Mouse (Mus musculus) c-Kit-negative CD71-positive TER-119-positive erythroid progenitor cells, embryonic 14.5 days (primary cell): ENCODE measurements around the gene Ttc33.

ENCODE experiments used
- DNase-seq: peaks from one replicate; pipeline ENCODE4 v3.0.0-alpha.2; 2013; ENCODE audit warnings: low read depth, low spot score

Ttc33 gene

DNA sequence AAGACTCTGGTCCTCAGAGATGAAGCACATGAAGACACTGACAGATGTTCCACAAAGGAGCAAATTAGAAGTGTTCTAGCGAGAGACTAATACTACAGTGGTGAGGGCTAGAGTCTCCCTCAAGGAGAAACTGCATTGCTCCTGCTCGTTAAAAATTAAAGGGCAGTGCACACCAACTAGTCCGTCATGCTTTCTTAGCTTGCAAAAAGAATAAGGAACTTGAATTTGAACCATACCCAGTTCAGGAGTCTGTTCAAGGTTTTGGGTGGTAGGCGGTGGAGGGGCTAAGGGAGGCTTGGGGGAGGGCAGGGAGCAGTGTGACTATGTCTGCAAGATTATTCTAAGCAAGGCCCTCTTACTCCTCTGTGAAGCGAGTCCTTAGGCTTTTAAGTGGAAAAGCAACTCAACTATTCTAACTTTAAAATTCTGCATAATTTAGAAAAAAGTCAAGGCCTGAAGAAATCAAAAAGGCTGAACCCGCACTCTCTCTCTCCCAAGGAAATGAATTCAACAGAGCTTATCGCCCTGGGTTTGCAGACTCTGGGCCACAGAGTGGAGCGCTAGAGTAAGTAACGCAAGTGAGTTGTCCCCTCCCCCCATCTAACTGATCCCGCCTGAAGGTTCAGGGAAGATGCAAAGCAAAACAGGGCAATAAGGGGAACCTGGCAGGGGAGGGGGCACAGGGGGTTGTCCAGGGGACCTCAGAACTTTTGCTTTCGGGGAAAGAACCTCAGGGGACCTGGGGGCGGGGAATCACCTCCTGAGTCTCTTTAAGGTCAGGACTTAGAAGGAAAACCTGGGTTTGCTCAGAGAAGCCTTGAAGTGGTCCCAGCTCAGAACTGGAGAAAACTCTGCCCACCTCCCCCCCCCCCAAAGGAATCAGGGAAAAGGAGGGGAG is 56.2 kb downstream of the Ttc33 start:
- DNase-seq: no peak

DNA sequence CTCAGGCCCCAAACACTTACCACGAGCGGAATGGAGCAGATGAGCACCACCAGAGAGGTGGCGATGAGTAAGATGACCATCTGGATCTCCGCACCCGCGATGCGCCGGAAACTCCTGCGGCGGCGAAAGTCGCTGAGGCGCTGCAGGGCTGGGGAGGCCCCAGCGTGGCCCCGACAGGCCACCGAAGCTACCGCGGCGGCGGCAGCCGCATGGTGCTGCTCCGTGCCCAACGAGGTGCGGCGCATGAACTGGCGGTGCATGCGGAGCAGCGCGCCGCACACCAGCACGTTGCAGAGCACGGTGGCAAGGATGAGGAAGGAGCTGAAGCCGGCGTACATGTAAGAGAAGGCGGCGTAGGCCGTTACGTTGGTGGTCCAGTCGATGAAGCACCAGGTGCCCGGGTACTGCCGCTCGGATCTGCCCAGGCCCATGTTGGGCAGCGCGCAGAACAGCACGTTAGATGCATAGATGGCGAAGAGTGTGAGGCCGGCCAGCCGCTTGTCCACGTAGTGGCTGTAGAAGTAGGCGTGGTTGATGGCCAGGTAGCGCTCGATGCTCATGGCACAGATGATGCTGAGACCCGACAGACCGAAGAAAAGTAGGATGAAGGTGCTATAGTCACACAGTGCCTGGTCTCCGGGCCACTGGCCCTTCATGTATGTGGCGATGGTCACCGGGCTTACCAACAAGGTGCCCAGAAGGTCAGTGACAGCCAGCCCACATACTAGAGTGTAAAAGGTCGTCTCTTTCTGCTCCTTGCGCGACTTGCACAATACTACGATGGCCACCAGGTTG is 57.1 kb downstream of the Ttc33 start:
- no peak for DNase-seq

DNA sequence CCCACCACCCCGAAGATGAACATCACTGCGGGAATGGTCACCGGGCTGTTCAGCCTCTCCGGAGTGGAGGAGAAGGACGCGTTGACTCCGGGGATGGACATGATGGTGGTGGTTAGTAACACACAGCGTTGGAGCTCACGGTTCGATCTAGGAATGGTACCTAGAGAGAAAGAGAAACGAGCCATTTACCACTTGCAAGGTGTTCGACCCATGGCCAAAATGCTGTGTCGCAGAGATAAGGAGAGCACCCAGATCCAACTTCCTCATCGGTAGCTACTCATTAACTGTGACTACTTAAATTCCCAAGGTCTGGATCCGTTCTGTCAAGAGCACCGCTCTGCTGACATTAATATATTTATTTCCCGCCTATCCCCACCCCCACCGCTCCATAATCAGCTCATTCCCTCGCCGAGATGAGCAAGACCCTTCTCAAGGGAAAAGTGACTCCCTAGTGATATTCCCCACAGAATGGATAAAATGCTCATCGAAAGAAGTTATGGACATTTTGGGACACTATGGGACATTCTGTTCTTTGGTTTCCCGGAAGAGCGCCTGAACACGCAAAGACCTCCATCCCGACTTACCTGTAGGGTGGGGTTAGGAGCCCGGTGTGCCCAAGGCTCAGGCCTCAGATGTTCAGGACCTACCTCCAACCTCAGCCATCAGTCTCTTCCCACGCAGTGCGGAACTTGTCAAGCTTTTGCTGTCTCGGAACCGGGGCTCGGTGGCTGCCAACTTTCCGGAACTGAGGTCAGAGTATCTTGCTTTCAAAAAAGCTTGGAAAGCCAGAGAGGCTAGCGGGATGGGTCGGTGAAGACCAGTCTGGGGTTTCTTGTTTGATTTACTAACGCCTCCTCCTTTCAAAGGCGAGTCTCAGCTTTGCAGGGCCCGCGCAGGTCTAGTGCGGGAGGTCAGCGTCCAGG is 58.0 kb downstream of the Ttc33 start:
- DNase-seq: no peak

DNA sequence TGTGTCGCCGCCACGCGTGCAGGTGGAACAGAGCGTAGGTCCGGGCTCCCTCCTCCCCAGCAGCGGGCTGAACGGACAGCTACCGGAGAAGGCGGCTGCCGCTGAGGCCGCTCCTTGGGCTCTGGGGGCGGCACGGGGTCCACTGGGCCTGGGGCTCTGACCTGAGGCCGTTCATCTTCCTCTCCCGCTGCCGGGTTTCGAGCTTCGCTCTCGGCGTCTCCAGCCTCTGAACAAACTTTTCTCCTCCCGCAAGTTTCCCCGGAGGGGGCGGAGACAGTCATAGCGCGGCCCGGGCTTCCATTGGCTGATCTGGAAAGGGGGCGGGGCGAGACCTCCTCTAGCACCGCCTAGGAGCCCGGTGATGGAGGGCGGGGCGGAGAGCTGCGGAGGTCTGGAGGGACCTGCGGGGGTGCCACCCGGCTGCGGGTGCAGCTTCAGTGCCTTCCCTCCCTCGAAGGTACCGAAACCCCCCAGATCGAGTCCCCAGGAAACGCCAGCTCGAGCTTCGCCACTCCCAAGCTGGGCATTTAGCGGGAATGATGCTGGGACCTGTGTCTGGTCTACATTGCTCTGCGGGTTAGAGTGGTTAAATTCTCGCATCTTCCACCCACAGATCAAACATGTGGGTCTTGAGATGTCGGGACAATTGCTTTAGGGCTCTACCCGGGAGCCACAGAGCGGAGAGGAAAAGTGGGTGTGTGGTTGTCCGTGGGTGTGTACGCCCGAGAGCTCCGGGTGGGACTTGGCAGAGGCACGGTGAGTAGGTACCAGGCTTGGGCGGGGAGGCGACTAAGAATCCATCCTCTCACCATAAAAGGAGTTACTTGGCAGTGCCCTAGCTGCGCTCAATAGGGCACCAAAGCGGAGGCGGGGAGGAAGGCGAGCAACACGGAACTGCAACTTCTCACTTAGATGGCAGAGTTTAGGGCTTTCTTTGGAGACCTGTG is 58.9 kb downstream of the Ttc33 start, which contains the start of gene Ptger4:
Ptger4 (minus strand) TSS at position 229 of the 947 bp plus-strand sequence.
- peak; percentile 90 for DNase-seq

DNA sequence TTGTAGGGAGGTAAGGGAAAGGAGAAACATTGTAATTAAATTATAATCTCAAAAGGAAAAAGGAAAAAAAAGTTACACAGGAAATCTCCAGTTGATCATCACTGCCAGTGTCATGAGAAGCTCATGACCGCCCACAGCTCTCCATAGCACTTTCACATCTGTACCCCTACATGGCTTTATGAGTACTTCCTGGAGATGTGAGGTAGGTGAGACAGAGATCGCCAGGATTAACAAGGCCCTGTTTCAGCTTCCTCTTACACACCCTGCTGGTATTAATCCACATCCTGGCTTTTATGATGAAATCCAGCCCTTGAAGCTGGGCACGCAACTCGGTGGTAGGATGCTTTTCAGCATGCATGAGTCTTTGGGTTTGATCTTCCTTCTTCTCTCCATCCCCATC is 64.9 kb downstream of the Ttc33 start:
- no peak for DNase-seq

DNA sequence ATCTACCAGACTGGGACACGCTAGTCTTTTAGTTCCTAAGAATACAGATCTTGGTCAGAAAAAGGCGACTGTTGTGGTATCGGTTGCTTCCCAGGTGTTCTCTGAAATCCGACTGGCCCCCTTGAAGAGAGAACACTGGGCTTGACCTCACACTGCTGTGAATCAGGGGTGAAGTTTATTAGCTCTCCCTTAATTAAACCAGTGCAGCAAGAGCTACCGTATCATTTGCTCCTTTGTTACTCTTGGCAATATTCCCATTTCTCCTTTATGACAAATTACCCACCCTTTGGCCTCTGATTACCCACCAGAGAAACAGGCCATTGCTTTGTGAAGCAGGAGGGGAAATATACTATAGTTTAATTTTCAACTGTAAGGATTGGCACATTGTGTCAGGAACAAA is 74.9 kb downstream of the Ttc33 start:
- DNase-seq: no peak

DNA sequence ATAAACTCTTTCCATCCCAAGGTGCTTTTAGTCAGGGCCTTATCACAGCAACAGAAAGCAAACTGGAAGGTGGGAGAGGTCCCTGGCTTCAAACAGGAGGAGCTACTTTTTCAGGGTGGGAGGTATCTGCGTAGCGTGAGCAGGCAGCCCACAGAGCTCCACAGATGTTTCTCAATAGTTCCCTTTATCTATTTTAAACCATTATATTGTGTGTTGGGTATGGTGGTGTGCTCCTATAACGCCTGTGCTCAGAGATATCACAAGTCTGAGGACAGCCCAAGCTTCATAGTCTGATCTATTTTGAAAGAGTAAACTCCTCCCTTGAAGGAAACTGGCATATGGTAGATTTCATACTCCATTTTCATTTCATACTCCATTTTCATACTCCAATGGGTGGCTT is 75.7 kb downstream of the Ttc33 start:
- no peak for DNase-seq

DNA sequence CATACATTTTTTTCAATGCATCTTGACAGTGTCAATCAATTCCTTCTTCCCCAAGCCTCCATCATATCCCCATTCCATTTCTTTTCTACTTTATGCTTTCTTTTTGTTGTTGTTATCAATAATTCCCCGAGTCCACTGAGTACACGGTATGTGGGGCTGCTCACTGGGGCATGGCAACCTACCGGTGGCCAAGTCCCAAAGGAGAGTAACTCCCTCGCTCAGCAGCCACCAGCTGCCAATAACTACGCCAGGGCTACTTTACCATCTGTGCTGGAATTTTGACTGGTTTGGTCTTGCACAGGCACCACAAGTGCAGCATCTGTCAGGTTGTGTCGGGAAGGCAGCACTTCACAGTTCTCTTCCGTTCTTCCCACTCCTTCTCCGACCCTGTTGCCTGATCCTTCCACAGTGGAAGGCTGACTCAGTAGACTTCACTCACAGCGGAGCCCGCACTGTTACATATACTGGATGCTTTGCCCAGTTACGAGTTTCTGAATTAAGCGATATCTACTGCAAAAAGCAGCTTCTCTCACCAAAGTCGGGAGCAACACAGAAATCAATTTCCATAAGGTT is 76.9 kb downstream of the Ttc33 start:
- DNase-seq: no peak

DNA sequence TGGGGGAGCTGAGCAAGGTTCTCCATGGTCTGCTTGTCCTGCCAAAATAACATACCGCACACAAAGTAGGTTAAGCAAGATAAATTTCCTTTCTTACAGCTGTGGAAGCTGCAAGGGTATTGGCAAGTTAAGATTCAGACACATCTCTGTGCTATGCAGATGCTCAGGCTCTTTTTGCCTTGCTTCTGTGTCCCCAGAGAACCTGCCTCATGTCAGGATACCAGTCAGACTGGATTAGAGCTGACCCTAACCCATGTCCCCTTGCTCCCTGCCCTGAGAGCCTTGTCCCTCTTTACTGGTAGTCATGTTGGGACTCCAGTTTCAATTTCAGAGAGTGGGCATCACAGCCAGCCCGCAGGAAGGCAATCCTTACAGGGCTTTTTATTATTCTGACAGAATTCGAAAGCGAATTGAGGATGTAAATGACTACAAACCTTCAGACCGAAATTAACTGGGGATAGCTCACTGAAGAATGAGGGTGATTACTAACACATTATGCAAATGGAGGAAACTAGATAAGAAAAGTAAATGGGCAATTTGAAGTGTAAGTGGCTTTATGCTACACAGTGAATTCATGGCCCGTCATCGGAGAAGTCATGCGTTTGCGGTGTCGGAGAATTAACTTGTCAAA is 77.7 kb downstream of the Ttc33 start:
- no peak for DNase-seq

DNA sequence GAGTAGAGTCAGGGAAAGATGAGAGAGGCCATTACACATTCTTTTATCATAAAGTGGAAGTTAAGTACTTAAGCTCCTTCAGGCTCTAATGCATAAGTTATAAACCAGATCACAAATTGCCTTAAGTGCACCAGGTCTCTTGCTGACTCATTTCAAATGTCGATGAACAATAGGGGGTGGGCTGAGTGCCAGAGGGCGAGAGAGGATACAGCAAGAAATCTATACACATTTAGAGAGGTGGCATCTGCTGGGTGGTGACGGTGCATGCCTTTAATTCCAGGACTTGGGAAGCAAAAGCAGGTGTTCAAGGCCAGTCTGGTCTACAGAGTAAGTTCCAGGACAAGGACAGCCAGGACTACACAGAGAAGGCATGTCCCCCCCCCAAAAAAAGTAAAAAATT is 80.8 kb downstream of the Ttc33 start:
- DNase-seq: no peak
